Mouse (Mus musculus): ENCODE data around the gene Sh3kbp1.

- no peak for TF ChIP-seq ZNF384 (IDR thresholded peaks at IDR 0.05; ENCODE audit: low read depth, low read length)
- TF ChIP-seq MYC (IDR thresholded peaks at IDR 0.05; ENCODE audit: low read depth, low read length): peak; percentile 78; the same call in 1 of the 2 replicates
- 0 out of 2 replicates have a peak, but pooled peaks have one; percentile 69 for TF ChIP-seq KAT2A (IDR thresholded peaks at IDR 0.05; ENCODE audit: insufficient replicate concordance, low read length)
- peak in 1 of 2 experiments; percentile 31; a peak in 2 of 4 replicates for TF ChIP-seq CTCF (conservative IDR thresholded peaks at IDR 0.05 in 1 of 2, IDR thresholded peaks at IDR 0.05 in 1 of 2; ENCODE audit: low read depth in 2 of 2, low read length in 2 of 2)
- TF ChIP-seq UBTF (IDR thresholded peaks at IDR 0.05; ENCODE audit: low read depth, low read length): 0 out of 2 replicates have a peak, but pooled peaks have one; percentile 15
- peak; percentile 21 for TF ChIP-seq RAD21 (IDR thresholded peaks at IDR 0.05; ENCODE audit: low read depth, low read length)
- peak; percentile 12; the same call in 1 of the 2 replicates for TF ChIP-seq POLR2A (IDR thresholded peaks at IDR 0.05; ENCODE audit: low read depth, low read length)
These were observed 23.1 kb downstream of the Sh3kbp1 start for GRCm38 (mm10) chrX:159650130-159650678.
